Mouse (Mus musculus): ENCODE measurements at regions not wholly inside any gene's neighbourhood (a gene's known extent, or its start where the extent isn't known, plus 50 kb on each side); places are given as distances from the start of the nearest gene placed in this dataset.

GRCm38 (mm10) chr5:64595751-64596344 lies 207.3 kb upstream of the Klf3 start:
- TF ChIP-seq CTCF (IDR thresholded peaks at IDR 0.05; ENCODE audit: borderline replicate concordance, control insufficient read depth, extremely low read depth, insufficient read depth, low read length, poor library complexity) (no peak), POLR2A (IDR thresholded peaks at IDR 0.05; ENCODE audit: control insufficient read depth, extremely low read depth, insufficient read depth, low read length, poor library complexity) (no peak)
- DNase-seq: no peak
- Histone ChIP-seq H3K27me3 (ENCODE audit: control insufficient read depth, insufficient read depth, low read length) (no peaks in the 10 kb centered on the region), H3K4me1 (replicated peaks; ENCODE audit: control insufficient read depth, insufficient read depth, low read length) (peaks cover 32% of the 10 kb centered on the region), H3K4me3 (ENCODE audit: control insufficient read depth, insufficient read depth, low read length) (no peak overlapping the region), H3K36me3 (ENCODE audit: control insufficient read depth, insufficient read depth, low read length) (no peaks in the 10 kb centered on the region), H3K27ac (ENCODE audit: control insufficient read depth, insufficient read depth, low read length) (peak overlapping the region; percentile 42; the same call in 1 of the 2 replicates)
- 67% methylated on average over 17 of the region's 17 CpGs for WGBS

GRCm38 (mm10) chr5:64597021-64597420 lies 206.2 kb upstream of the Klf3 start:
- no peak for DNase-seq
- TF ChIP-seq POLR2A (IDR thresholded peaks at IDR 0.05; ENCODE audit: control insufficient read depth, extremely low read depth, insufficient read depth, low read length, poor library complexity) (no peak), CTCF (IDR thresholded peaks at IDR 0.05; ENCODE audit: borderline replicate concordance, control insufficient read depth, extremely low read depth, insufficient read depth, low read length, poor library complexity) (no peak)
- H3K36me3 ChIP-seq (ENCODE audit: control insufficient read depth, insufficient read depth, low read length): no peaks in the 10 kb centered on the region
- peaks cover 39% of the 10 kb centered on the region for H3K4me1 ChIP-seq (replicated peaks; ENCODE audit: control insufficient read depth, insufficient read depth, low read length)
- no peak overlapping the region for H3K27ac ChIP-seq (ENCODE audit: control insufficient read depth, insufficient read depth, low read length)
- 97% methylated on average over 7 of the region's 7 CpGs for WGBS
- H3K27me3 ChIP-seq (ENCODE audit: control insufficient read depth, insufficient read depth, low read length): no peaks in the 10 kb centered on the region
- H3K4me3 ChIP-seq (ENCODE audit: control insufficient read depth, insufficient read depth, low read length): no peak overlapping the region

- DNase-seq: no peak
- no peaks in the 10 kb centered on the region for H3K27me3 ChIP-seq (ENCODE audit: control insufficient read depth, insufficient read depth, low read length)
- H3K27ac ChIP-seq (ENCODE audit: control insufficient read depth, insufficient read depth, low read length): no peak overlapping the region
- H3K4me1 ChIP-seq (replicated peaks; ENCODE audit: control insufficient read depth, insufficient read depth, low read length): peaks cover 38% of the 10 kb centered on the region
- no peak for TF ChIP-seq CTCF (IDR thresholded peaks at IDR 0.05; ENCODE audit: borderline replicate concordance, control insufficient read depth, extremely low read depth, insufficient read depth, low read length, poor library complexity)
- no peak for TF ChIP-seq POLR2A (IDR thresholded peaks at IDR 0.05; ENCODE audit: control insufficient read depth, extremely low read depth, insufficient read depth, low read length, poor library complexity)
- WGBS: 99% methylated on average over 3 of the region's 3 CpGs
- H3K4me3 ChIP-seq (ENCODE audit: control insufficient read depth, insufficient read depth, low read length): no peak overlapping the region
- H3K36me3 ChIP-seq (ENCODE audit: control insufficient read depth, insufficient read depth, low read length): no peaks in the 10 kb centered on the region
Measured at GRCm38 (mm10) chr5:64597451-64597850, 205.7 kb upstream of the Klf3 start.

GRCm38 (mm10) chr5:64598606-64599005 lies 204.6 kb upstream of the Klf3 start:
- no peaks in the 10 kb centered on the region for H3K27me3 ChIP-seq (ENCODE audit: control insufficient read depth, insufficient read depth, low read length)
- no peak for TF ChIP-seq CTCF (IDR thresholded peaks at IDR 0.05; ENCODE audit: borderline replicate concordance, control insufficient read depth, extremely low read depth, insufficient read depth, low read length, poor library complexity)
- no peak for TF ChIP-seq POLR2A (IDR thresholded peaks at IDR 0.05; ENCODE audit: control insufficient read depth, extremely low read depth, insufficient read depth, low read length, poor library complexity)
- no peak overlapping the region for H3K4me3 ChIP-seq (ENCODE audit: control insufficient read depth, insufficient read depth, low read length)
- no peaks in the 10 kb centered on the region for H3K36me3 ChIP-seq (ENCODE audit: control insufficient read depth, insufficient read depth, low read length)
- peaks cover 37% of the 10 kb centered on the region for H3K4me1 ChIP-seq (replicated peaks; ENCODE audit: control insufficient read depth, insufficient read depth, low read length)
- WGBS: 70% methylated on average over 3 of the region's 3 CpGs
- peak; percentile 11 for DNase-seq
- H3K27ac ChIP-seq (ENCODE audit: control insufficient read depth, insufficient read depth, low read length): peak overlapping the region; percentile 51

GRCm38 (mm10) chr5:64599015-64599414 lies 204.2 kb upstream of the Klf3 start:
- no peak for TF ChIP-seq POLR2A (IDR thresholded peaks at IDR 0.05; ENCODE audit: control insufficient read depth, extremely low read depth, insufficient read depth, low read length, poor library complexity)
- no peak for TF ChIP-seq CTCF (IDR thresholded peaks at IDR 0.05; ENCODE audit: borderline replicate concordance, control insufficient read depth, extremely low read depth, insufficient read depth, low read length, poor library complexity)
- Histone ChIP-seq H3K4me3 (ENCODE audit: control insufficient read depth, insufficient read depth, low read length) (no peak overlapping the region), H3K36me3 (ENCODE audit: control insufficient read depth, insufficient read depth, low read length) (no peaks in the 10 kb centered on the region), H3K27me3 (ENCODE audit: control insufficient read depth, insufficient read depth, low read length) (no peaks in the 10 kb centered on the region), H3K4me1 (replicated peaks; ENCODE audit: control insufficient read depth, insufficient read depth, low read length) (peaks cover 37% of the 10 kb centered on the region), H3K27ac (ENCODE audit: control insufficient read depth, insufficient read depth, low read length) (peak overlapping the region; percentile 99)
- WGBS: 50% methylated on average over 3 of the region's 3 CpGs
- DNase-seq: no peak

GRCm38 (mm10) chr5:64599865-64600288 lies 203.3 kb upstream of the Klf3 start:
- peak; percentile 53 for TF ChIP-seq POLR2A (IDR thresholded peaks at IDR 0.05; ENCODE audit: control insufficient read depth, extremely low read depth, insufficient read depth, low read length, poor library complexity)
- no peak for TF ChIP-seq CTCF (IDR thresholded peaks at IDR 0.05; ENCODE audit: borderline replicate concordance, control insufficient read depth, extremely low read depth, insufficient read depth, low read length, poor library complexity)
- Histone ChIP-seq H3K27ac (ENCODE audit: control insufficient read depth, insufficient read depth, low read length) (peak overlapping the region; percentile 99), H3K36me3 (ENCODE audit: control insufficient read depth, insufficient read depth, low read length) (no peaks in the 10 kb centered on the region), H3K4me1 (replicated peaks; ENCODE audit: control insufficient read depth, insufficient read depth, low read length) (peaks cover 31% of the 10 kb centered on the region), H3K4me3 (ENCODE audit: control insufficient read depth, insufficient read depth, low read length) (peak overlapping the region; percentile 20), H3K27me3 (ENCODE audit: control insufficient read depth, insufficient read depth, low read length) (no peaks in the 10 kb centered on the region)
- DNase-seq: peak; percentile 77
- WGBS: 3% methylated on average over 13 of the region's 13 CpGs

- DNase-seq: no peak
- Histone ChIP-seq H3K4me1 (replicated peaks; ENCODE audit: control insufficient read depth, insufficient read depth, low read length) (peaks cover 27% of the 10 kb centered on the region), H3K36me3 (ENCODE audit: control insufficient read depth, insufficient read depth, low read length) (no peaks in the 10 kb centered on the region), H3K27ac (ENCODE audit: control insufficient read depth, insufficient read depth, low read length) (peak overlapping the region; percentile 99), H3K4me3 (ENCODE audit: control insufficient read depth, insufficient read depth, low read length) (no peak overlapping the region), H3K27me3 (ENCODE audit: control insufficient read depth, insufficient read depth, low read length) (no peaks in the 10 kb centered on the region)
- WGBS: 77% methylated on average over 7 of the region's 7 CpGs
- TF ChIP-seq CTCF (IDR thresholded peaks at IDR 0.05; ENCODE audit: borderline replicate concordance, control insufficient read depth, extremely low read depth, insufficient read depth, low read length, poor library complexity) (no peak), POLR2A (IDR thresholded peaks at IDR 0.05; ENCODE audit: control insufficient read depth, extremely low read depth, insufficient read depth, low read length, poor library complexity) (no peak)
Measured at GRCm38 (mm10) chr5:64600392-64600791, 202.8 kb upstream of the Klf3 start.

Measured in thymus, adult 2 months (tissue).